Mouse (Mus musculus): ENCODE measurements around the gene Dppa1. TPM values are rescaled to one million over a fixed set of nuclear protein-coding genes. Genes with fewer than 3 reads are reported as not detected.
A peak's percentile ranks its signal among the peaks of the same experiment; 100 is the strongest.
"Not testable (repeated sequence)": the region's sequence is repeated elsewhere in the genome, so short reads cannot be mapped to it uniquely, and the experiment has no call there.

Gene Dppa1
- not detected in 2 replicates for total RNA-seq (2021)
- long read RNA-seq, experiment 1: 0 reads
- long read RNA-seq, experiment 2: 0 reads

DNA sequence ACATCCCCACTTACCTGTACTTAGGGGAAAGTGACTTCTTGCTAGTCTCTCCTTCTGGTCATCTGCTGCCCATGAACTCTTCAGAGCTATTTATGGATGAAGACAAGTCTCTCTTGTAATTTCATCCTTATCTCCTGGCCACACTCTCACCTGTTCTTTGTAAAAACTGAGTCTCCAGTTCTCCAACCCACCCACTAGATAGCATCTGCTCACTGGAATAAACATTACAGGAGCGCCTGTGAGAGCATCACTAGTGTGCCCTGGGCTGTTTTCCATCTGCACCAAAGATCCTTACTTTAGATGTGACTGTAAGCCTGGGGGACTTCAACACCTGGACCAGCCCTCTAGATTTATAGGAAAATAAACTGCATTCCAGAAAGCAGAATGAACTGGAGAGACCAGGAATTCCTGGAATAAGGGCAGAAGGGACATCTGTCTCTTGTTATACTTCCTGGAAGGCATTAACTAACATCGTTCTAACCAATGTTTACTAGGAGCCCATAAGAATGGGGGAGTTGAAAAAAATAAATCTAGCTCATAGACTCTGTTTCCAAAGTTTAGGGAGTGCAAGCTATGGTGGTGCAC is at the start of gene Dppa1:
TSS of gene Dppa1 (minus strand) at position 51 of the 585 bp plus-strand sequence.
- DNase-seq: no peak

DNA sequence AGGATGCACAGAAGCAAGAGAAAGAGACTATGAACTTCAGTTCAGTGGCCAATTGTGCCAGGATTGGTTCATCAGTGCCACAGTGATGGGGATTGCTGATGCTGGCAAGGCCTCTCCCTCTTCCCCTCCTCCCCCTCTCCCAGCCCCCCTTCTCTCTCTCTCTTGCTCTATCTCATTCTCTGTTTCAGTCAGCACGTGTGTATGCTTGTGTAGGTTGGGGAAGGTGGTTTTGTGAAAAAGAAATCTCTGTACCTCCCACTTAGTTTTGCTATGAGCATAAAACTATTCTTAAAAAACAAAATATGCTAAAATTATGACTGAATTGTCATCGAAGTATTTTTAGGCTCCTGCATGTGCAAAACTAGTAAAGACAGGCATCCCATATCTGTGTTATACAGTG is 38.9 kb upstream of the Dppa1 start:
- no peak for DNase-seq

DNA sequence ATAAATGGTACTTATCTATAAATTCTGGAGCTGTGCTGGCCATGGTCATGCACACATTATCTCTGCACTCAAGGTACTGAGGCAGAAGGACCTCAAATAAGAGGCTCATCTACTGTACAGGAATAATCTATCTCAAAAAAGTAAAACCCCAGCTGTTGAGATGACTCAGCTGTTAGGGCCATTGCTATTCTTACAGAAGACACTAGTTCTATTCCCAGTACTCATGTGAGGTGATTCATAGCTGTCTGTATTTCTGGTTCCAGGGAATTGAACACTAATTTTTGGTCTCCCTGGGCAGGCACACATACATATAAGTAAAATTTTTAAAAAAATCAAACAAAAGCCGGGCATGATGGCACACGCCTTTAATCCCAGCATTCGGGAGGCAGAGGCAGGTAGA is 38.0 kb upstream of the Dppa1 start:
- no peak for DNase-seq

DNA sequence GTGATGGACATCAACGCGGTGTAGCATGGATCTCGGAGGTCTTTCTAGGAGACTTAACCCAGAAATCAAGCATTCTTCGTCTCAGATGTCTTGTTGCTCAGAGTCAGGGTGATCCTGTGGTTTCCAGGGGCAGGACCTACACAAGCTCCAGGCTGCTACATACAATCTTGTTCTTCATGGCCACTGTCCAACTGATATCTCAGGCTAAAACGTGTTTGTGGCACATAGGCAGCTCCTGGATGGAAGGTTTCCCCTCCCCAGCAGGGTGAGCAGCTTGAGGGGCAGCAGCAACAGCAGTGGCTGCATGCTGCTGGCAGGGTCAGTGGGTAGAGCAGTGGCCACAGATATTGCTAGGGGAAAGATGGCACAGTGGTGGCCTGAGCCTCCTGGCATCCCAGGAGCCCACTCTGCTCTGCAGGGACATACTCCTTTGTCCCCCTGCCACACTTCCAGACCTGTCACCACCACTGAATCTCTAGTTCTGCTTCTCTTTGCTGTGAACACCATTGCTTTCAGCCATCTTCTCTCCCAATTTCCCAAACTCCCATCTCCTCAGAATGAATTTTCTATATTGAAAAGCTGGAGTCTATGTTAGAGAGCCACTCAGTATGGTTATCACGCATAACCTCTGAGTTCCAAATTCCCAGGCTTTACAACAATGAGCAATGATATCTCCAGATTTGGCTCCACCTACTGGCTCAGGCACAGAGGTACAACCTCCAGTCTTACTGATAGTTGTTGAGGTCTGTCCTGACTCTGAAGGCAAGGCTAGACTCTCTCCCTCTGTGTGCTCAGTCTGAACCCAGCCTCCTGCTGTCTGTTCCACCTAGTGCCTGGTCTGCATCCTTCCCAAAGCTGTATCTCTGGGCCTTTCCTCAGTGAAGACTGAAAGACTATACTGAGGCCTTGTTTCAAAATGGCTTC is 36.8 kb upstream of the Dppa1 start:
- DNase-seq: peak; percentile 14

DNA sequence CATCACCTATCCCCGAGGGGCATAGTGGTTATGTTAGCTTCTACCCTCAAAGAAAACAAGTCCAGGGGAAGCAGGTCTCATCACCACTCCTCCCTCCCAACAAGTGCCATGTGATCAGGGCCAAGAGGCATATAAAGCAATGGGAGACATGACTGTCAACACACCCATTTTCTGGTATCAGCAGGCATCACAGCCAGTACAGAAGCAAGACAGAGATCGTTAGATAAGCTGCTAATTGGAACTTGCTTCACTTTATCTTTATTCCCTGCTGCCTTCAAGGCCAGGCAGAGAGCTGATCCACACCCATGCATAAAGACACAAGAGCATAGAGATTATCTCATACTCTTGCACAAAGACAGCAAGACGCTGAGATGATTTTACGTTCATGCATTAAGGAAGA is 34.2 kb upstream of the Dppa1 start:
- DNase-seq: no peak

DNA sequence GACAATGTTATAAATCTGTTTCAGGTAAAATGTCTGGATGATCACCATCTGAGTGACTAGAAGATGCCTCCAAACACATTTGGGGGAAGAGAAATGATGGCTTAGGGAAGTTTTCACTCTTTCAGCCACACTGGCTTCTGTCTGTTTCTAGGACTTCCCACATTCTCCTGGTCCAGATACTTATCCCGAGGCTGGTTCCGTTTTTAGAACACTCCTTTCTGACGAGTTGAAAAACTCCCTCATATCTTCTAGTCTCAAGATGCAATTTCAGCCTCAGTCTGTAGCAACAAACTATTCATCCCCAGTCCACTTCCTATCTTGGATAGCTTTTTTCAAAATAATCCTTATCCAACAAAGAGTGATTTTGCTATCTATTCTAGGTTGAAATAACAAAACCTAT is 23.4 kb upstream of the Dppa1 start:
- DNase-seq: no peak

DNA sequence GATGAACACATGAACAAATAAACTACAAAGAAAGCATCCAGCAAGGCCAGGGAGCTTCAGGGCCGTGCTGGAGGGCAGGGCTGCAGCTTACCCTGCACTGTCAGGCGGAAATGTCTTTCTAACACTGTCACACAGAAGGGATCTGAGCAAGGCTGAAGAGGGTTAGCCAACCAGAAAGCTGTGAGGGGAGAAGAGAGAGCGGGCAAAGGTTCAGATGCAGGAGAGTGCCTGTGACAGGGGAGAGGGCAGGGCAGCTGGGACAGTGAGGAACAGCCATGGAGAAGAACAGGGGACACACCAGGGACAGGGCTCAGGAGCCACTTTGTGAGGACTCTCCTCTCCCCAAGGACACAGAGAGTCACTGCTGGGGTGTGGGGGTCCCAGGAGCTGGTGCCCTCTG is 20.6 kb upstream of the Dppa1 start:
- not testable (repeated sequence) for DNase-seq

DNA sequence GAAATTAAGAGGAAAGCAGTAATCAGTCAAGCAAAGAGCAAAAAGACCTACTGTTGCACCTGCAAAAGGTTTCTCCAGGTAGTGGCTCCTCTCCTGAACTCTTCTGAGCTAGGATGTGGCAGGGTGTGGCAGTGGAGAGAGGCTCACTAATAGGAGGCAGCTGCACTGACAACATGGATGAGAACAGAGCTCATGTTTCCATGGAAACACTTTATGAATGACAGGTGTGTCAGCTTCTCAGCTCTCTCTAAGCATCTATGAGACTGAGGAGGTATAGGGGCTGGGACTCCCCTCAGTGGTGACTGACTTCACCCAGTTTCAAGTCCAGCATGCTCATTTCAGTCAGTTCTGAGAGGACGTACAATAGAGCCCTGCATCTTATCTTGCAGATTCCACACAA is 15.8 kb upstream of the Dppa1 start:
- no peak for DNase-seq

DNA sequence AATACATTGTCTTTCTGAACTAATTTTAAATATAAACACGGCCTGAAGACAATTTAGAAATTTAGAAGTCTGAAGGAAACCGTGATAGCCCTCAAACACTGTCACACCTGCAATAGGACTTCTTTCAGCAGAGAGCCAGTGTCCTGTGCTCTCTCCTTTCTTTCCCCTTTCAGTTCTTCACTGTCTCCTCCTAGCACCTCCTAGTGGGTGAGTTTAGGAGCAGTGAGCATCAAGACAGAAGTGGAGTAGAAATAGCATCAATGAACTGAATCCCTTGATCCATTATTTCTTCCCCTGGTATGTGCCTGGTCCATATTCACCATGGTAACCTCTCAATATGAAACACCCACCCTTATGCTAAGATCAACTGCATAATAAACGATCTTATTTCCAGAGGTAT is 7.5 kb upstream of the Dppa1 start:
- no peak for DNase-seq

DNA sequence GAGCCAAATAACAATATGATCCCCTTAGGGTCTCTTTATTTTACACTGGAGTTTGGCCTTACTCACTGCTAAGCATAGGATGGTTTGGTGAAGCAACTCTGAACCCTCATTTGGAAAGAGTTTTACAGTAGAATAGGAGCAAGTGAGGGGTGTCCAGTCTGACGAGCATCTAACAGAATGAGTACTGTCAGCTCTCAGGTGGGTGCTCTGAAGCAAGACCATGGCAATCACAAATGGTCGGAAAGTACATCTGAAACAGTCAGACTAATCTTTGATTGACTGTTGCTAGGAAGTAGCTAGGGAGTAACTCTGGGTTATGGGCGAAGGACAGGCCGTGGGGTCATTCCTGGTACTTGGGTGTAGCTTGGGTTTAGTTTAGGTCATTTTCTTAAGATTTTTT is 6.5 kb upstream of the Dppa1 start:
- not testable (repeated sequence) for DNase-seq

DNA sequence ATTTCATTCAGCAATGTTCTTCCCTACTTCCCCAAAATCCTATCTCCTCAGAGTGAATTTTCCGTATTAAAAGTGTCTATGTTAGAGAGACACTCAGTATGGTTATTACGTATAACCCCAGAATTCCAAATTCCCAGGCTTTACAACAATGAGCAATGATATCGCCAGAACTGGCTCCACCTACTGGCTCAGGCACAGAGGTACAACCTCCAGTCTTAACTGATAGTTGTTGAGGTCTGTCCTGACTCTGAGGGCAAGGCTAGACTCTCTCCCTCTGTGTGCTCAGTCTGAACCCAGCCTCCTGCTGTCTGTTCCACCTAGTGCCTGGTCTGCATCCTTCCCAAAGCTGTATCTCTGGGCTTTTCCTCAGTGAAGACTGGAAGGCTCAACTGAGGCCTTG is 2.6 kb upstream of the Dppa1 start:
- peak; percentile 65 for DNase-seq

DNA sequence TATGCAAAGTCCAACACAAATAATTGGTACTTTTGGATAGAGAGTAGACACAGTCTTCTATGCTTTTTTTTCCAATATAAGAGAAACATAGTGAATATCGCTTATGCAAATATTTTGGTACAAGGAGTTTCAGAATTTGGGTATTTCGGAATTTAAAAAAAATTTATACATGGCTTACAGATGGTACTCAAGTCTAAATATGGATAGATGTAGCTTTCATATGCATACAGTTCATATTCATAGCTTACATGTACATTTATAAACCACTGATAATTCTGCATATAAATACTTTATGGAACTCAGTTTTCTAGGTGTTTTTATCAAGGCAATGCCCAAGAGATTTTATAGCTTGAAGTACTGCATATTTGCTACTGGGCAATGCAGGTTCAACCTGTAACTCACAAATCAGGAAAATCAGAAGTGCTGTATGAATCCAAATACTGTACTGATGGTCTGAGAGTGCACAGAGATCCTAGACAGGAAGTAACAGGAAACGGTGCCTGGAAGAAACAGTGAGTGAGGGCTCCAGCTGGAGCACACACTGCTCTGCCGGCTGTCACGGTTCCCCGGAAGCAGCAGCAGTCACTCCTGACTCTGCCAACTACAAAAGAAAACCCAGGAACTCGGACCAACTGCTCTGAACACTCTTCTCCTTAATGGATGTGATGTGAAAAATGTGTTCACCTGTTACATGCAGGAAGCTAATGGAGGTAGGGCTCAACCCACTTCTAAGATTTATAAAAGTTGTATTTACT is 8.5 kb downstream of the Dppa1 start:
- no peak for DNase-seq

DNA sequence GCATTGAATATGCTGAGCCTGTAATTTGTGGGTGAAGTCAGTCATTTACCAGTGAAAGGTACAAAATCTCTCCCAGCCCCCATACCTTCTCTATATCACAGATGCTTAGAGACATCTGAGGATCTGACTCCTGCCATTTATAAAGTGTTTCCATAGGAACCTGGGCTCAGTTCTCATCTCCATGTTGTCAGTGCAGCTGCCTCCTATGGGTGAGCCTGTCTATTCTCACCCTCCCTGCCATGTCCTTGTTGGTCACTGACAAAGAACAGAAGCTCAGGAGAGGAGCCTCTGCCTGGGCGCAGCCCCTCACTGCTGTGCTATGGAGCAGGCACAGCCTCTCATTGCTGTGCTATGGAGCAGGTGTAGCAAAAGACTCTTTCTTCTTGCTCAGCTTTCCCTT is 9.1 kb downstream of the Dppa1 start:
- no peak for DNase-seq

DNA sequence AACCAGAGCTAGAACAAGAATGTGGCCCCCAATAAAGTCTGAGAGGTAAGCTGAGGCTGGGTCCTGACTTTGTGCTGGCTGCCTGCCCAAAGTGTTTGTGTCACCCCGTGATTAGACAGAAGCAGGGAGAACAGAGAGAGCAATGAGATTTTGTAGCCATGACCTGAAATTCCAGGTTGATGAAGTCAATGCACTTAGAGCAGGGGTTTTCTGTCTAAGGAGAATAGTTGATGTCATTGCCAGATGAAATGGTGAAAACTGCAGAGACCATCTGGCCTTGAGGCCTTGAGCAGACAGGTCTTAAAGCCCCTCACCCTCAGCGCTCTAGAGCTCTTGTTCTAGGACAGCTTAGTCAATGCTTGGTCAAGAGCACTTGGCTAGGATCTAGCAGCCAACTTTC is 36.6 kb downstream of the Dppa1 start:
- DNase-seq: no peak

DNA sequence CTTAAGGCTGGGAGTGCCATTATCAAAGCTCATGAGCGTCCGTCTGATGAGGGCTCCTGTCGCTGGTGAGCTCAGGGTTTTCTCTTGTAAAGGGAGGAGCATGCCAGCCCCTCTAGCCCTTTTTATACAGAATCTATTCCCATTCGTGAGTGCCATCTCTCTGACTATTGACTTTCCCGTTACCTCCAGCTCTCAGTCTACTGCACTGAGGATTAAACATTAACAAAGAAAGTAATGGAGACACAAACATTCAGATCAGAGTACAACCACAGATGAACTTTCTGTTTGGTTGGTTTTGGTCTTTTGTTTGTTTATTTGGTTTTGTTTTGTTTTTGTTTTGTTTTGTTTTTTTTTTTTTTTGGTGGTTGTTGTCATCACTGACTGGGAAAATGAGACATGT is 46.3 kb downstream of the Dppa1 start:
- DNase-seq: no peak

DNA sequence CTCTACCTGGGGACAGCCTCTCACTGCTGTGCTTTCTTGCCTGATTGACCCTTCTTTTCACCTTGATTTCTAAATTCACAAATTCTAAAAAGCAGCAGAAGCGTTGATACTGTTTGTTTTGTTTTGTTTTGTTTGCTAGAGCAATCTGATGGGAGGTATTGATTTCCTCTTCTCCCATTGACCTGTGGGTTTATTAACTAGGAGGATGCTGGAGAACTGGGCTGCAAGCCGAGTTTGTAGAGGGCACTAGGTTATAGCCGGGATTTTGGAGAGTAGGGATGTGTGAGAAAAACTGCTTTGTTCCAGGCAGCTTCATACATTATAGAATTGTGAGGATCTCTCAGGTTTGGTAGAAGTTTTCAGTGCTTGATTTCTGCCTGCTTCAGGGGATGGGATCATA is 48.6 kb downstream of the Dppa1 start:
- DNase-seq: no peak

DNA sequence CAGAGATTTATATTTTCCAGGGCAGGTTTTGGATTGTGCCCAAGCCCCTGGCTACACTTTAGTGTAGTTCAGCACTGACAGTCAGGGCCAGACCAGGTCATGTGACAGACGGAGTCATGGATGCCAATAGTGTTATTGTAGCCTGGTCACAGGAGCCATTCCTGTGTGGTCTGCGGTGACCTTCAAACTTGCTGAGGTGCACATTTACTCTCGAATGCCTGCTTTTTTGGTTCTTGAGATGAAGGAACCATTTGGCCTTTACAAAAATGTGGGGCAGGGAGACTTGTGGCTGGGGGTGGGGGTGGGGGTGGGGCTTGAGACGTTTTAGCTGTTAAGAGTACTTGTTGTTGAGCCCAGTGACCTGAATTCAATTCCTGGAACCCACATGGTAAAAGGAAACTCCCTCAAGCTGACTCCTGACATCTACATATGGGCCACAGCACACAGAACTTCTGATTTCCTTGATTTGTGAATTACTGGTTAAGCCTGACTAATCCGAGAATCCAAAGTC is 50.2 kb downstream of the Dppa1 start:
- peak; percentile 81 for DNase-seq

DNA sequence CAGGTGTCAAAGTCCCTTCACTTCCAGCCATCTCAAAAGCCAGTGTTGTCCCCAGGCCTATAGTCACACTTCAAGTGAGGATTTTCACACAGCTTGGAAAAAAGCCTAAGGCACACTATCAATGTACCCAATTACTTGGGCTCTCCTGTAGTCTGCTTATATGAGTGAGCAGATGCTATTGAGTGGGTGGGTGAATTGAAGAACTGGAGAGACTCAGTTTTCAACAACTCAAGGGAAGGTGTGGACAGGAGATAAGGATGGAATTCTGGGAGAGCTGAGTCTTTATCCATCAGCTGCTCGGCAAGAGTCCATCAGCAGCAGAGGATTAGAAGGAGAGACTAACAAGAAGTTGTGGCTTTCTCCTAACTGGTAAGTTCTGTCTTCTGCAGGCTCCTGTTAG is 57.7 kb downstream of the Dppa1 start, which contains the start of gene BC053393:
TSS of gene BC053393 (plus strand) at position 210 of the 400 bp plus-strand sequence.
- DNase-seq: no peak

DNA sequence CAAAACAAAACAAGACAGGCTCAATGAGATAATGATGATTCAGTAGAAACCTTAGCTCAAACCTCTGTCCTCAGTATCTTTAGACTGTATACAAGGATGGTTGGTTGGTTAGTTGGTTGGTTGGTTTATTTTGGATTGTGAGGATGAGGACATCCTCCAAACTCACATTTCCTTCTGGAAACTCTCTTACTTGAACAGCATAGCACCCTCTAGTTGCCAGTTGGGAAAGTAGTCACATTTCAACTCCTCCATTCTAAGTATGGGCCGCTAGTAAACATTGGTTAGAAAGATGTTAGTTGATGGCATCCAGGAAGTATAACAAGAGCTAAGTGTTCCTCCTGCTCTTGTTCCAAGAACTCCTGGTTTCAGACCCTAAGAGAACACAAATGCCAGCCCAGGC is 60.0 kb downstream of the Dppa1 start:
- no peak for DNase-seq

DNA sequence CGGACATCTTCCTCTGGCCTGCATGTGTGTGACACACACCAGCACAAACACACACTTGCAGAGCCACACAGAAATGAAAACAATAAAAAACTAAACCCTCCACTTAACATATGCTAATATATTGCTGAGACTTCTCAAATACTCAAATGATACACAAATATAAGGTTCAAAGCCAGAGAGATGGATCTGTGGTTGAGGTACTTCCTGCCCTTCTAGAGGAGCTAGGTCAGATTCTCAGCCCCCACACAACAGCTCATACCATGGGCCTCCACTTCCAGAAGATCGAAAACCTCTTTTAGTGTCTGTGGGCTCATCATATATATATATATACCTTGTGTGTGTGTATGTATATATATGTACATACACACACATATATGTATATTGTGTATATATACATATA is 63.1 kb downstream of the Dppa1 start:
- no peak for DNase-seq

DNA sequence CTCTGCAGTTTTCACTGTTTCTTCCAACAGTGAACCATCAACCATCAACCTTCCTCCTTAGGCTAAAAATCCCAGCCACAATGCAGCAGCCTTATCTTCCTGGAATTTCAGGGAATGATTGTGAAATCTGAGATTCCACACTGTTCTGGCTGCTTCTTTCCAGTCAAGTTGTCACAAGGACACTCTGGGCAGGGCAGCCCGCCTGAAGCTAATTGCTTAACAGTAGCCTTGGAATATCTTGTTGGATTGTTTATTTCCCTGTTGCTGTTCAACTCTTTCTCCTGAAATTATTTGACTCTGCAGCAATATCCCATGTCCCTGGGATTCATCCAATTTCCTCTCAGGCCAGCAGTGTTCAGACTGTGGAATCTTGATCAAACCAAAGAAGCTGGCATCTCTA is 64.4 kb downstream of the Dppa1 start:
- peak; percentile 41 for DNase-seq

DNA sequence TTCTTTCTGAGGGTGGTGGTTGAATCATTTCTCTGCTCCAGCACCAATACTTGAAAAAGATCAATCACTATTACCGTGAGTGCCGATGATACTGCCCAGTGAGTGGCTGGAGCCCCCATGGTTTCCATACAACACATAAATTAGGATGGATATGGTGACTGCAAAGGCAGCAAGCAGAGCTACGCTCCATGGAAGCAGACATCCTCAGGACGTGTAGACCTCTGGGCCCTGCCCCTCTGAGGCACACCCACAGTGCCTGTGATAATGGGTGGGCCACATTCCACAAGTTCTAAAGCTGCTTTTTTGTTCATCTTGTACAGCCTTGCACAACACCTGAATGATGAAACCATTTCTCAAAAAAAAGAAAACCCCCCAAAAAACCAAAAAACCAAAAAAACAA is 68.0 kb downstream of the Dppa1 start:
- no peak for DNase-seq

All from adrenal gland, postnatal 14 days (tissue).